Mouse (Mus musculus) heart, postnatal 0 days (tissue): ENCODE results near the gene Yy1.

Experiments
- CTCF ChIP-seq: IDR thresholded peaks from 2 replicates; pipeline ENCODE4 v1.5.1; 2016; ENCODE audit warnings: antibody characterized with exemption, control low read depth, low read depth
- EP300 ChIP-seq: IDR thresholded peaks from 2 replicates; pipeline ENCODE4 v1.6.1; 2016; ENCODE audit warnings: antibody characterized with exemption, low read depth

GRCm38 (mm10) chr12:108801613-108802012, 8.8 kb downstream of the Yy1 start:
- TF ChIP-seq CTCF (no peak), EP300 (no peak)
